Mouse (Mus musculus) lung, postnatal 10 days (tissue): ENCODE measurements around the gene Enoph1.
A peak's percentile ranks its signal among the peaks of the same experiment; 100 is the strongest.

Experiments
- DNase-seq: peaks from one replicate; pipeline ENCODE4 v3.0.0; 2021

The Enoph1 gene

DNA sequence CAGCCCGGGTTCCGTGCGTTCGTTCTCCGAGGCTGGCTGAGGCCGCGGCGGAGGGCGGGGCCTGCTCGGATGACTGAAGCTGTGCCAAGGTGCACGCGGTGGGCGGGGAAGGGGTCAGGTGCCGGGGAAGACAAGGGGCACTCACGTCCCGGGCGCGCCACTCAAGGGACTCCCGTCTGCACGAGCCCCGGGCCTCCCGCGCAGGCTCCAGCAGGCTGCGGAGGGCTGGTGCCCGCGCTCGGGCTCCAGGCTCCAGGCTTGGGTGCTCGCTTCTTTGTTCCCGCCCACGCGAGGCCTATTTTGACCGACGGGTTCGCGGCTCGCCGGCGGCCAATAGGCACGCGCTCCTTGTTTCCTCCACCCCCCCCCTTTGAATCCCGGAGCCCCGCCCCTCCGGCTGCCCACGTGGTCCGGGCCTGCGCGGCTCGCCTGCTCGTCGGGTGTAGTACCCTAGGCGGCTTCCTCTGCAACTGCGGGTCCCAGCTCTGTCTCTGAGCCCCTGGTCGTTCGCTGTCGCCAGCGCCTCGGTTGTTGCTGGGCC is at the start of gene Enoph1, which contains the start of gene Hnrnpdl:
TSS of gene Enoph1 (plus strand) at position 384 of the 541 bp plus-strand sequence.
TSS of gene Hnrnpdl (minus strand) at position 63 of the 541 bp plus-strand sequence.
- DNase-seq = peak; percentile 95

DNA sequence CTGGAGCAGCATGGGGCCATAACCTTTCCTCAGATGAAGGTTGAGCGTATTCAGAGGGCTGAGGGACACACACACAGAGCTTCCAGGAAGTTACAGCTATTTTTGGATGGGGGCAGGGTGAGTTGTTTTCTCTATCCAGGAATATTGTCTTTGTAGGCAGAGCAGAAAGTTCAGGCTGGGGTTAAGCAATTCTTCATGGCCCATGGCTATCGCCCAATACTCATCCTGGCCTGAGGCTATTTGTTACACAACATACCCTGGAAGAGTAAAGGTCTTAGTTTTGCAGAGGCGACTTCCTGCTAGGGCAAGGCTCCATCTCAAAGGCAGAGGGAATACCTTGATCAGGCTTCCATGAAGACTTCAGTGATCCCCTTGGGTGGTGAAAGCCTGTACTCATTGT is 45.6 kb upstream of the Enoph1 start:
- DNase-seq = no peak

DNA sequence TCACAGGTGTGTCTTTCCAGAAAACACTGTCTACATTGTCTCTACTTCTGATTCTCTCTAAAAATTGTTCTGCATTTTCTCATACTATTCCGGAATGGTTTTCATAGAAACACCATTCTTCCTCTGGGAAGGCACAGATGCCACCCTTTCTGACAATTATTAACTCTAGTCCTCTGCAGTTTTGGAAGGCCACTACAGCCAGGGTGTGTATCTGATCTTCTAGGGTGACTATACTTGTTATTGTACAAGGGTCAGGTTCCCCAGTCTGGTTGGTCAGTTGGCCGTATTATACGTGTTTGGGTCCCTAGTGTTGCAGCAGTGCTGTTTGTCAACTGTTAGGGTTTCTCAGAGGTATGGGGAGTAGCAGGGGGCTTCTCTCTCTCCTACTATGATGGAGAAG is 45.1 kb upstream of the Enoph1 start:
- DNase-seq = no peak

DNA sequence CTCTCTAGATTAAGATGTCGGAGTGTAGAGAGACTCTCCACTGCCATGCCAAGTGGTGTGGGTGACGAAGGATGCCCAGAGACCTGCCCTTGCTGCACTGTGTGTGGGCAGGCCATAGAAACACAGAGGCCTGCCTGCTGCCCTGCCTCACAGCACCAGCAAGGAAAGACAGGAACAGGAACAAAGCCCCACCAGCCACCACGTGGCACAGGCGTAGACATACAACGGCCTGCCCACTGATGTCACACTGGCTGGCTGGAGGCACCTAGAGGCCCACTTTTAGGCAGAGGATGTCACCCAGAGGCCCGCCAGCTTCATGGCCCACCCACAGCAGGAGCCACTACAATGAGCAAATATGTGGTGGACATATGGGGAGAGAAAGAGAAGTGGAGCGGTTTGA is 39.7 kb upstream of the Enoph1 start:
- no peak for DNase-seq

DNA sequence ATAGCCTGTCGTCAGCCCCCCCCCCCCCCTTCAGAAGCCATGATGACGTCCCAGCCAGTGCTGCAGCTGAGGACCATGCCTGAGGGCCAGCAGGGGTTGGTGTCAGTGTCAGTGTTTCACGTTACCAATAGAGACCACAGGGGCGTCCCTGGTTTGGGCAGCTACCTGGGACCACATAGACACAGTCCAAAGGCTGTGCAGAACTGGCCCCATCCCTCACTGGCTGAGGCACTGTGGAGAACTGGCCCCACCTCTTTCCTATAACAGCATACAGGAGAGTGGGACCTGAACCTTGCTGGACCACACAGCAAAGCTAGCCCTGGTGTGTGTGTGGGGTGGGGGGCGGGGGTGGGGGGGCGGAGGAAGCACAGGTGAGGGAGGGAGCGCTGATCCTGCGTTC is 39.3 kb upstream of the Enoph1 start:
- no peak for DNase-seq

DNA sequence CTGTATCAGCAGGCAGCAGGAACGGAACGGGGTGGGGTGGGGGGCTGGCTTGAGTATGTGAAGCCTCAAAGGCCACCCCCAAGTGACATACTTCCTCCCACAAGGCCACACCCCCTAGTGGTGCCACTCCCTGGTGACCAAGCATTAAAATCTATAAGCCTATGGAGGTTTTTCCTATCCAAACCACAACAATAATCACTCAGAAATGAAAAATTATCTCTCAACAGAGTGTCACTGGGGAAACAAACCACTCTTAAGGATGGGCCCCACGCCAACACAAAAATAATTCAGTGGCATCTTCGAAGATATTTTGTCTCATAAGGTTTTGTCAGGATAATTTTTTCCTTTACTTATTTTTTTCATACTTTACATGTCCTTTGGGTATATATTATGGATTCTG is 35.9 kb upstream of the Enoph1 start:
- DNase-seq = no peak

DNA sequence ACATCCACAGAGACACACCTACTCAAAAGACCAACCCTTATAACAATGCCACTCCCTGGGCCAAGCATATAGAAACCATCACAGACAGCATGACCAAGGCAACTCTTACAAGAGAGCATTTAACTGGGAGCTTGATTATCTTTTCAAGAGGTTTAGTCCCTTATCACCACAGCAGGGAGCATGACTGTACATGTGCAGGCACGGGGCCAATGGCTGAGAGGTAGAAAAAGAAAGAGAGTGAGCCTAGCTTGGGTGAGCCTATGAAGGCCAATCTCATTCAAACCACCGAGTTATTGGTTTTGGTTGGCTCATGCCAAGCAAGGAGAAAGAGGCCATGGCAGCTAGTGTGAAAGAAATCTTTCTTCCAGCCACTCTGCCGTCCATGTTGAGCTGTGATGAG is 34.4 kb upstream of the Enoph1 start:
- no peak for DNase-seq

DNA sequence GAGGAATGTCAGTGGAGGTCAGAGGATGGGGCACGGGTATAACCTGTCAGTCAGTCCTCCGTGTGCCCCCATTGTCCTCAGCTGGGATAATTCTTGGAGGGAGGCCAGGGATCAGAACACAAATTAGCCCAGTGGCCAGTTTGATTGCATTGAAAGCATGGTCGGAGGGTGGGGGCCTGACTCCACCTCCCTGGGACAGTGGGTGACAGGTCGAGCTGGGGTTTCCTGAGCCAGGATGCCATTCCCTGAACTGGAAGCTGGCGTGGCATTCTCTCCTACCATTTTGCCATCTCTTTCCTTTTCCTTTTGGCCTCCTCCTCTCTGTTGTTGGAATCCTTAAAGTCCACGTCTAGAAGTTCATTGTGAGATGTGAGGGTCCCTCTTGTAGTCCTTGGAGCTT is 33.9 kb upstream of the Enoph1 start:
- DNase-seq = no peak

DNA sequence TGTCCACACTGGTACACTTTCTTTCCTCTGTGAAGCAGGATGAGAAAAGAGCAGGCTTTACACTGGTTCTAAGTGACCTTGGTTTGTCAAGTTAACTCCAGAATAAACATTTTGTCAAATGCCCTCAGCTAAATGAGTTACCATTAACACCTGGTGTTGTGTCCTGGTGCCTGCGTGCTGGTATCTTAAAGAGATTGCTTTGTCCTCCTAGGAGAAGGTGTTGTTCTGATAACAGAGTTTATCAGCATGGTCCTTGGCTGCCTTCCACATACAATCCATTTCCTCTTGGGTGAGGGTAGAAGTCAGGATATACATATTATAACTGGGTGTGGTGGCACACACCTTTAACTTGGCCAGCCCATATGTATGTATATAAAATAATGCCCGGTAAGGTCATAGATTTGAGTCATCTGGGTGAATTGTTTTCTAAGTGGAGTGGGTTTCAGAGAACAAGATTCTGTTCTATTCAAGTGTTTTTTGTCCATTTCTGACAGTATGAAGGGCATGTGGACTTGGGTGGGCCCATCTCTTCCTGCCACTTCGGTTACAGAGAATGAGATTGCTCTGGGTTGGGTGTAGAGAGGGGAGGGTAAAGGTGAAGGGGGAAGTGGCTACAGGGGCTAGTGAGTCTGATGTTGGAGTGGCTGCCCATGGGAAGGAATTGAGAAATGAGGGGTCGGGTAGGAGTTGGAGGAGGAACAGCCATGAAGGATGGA is 33.3 kb upstream of the Enoph1 start:
- DNase-seq = no peak

DNA sequence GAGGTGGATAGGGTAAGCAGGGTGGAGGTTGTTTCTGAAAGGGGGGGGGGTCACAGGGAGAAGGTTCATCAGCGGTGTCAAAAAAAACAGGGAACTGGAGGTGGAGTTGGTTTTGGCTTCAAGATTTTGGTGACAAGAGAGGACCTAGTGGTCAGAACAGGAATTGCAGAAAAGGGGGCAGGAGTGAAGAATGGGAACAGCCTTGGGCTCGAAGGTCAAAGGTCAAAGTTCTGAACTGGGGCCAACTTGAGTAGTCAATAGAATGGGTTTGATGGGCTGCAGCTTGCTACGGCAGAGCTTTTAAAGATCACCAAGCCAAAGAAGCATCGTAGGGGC is 32.8 kb upstream of the Enoph1 start:
- DNase-seq = peak; percentile 35

DNA sequence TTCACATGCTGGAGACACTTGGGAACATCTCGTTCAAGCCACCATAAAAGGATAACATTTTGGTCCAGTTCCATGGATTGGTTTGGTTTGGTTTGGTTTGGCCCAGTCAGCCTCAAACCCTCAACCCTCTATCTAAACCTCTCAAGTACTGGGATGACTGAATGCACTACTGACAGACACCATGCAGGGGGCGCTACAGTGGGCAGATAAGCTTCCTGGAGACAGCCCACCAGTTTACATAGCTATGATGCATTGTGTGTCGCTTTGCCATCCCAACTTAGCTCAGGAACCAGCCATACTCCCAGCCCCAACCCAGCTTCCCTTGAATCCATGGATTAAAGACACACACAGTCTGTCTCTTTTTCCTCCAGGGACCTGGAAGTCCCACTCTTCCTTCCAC is 31.3 kb upstream of the Enoph1 start:
- DNase-seq = no peak

DNA sequence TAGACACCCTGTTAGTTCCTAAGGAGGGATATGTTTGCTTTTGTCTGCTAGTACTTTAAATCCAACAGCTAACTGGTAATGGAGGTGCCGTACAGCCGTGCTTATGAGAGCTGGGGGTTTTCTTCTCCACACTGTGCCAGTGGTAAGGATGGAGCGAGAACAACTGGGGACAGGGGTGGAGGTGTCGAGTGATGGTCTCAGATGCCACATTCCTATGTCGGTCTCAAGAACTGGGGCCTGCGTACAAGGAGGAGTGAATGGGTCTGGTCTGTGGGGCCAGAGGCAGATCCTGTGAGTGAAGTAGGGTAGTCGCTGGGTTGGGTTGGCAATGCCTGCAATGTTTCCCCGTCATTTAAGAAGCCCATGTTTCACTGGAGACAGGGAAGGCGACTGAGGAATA is 27.2 kb upstream of the Enoph1 start:
- DNase-seq = no peak

DNA sequence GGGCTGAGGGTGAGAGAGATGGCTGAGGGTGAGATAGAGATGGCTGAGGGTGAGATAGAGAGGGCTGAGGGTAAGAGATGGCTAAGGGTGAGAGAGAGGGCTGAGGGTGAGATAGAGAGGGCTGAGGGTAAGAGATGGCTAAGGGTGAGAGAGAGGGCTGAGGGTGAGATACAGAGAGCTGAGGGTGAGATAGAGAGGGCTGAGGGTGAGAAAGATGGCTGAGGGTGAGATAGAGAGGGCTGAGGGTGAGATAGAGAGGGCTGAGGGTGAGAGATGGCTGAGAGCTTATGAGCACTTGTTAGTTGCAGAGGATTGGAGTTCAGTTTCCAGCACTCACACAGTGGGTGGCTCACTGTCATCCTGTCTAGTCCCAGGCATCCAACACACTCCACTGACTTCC is 19.7 kb upstream of the Enoph1 start:
- DNase-seq = no peak

DNA sequence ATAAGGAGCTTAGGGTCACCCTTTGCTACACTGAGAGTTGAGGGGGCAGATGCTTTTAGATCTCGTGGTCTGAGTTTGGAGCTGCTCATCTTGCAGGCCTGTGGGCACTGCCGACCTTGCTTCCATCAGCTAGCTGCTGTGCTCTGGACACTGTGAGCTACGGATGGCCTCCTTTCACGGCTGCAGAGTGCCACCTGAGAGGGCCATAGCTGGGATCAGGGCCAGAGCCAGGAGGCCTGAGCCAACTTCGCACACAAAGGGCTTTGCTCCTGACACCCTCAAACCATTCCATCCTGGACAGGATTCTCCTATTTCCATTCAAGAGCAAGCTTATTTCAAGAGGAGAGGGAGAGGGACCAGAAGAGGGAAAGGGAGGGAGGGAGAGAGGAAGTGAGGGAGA is 15.4 kb upstream of the Enoph1 start:
- no peak for DNase-seq

DNA sequence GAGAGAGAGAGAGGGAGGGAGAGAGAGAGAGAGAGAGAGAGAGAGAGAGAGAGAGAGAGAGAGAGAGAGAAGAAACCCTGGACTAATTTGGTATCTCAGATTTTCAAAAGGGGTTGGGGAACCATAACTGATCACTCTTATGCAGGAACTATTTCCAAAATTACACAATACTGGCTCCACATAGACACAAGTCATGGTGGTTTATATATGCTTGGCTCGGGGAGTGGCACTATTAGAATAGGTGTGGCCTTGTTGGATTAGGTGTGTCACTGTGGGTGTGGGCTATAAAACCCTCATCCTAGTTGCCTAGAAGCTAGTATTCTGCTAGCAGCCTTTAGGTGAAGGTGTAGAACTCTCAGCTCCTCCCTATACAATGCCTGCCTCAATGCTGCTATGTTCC is 14.9 kb upstream of the Enoph1 start:
- no peak for DNase-seq

DNA sequence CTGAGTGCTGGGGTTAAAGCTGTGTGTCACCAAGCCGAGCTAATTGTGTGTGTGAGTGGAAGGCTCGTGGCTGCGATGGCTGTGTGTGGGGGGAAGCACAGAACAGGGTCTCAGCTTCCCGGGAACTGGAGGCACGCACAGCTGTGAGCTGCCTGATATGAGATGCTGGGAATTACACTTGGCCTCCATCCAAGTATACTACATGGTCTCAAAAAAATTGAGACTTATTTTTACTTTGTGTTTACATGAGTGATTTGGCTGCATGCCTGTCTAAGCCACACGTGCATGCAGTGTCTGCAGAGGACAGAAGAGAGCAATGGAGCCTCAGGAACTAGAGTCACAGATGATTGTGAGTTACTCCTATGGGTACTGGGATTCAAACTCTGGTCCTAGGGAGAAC is 9.7 kb upstream of the Enoph1 start:
- peak; percentile 74 for DNase-seq

DNA sequence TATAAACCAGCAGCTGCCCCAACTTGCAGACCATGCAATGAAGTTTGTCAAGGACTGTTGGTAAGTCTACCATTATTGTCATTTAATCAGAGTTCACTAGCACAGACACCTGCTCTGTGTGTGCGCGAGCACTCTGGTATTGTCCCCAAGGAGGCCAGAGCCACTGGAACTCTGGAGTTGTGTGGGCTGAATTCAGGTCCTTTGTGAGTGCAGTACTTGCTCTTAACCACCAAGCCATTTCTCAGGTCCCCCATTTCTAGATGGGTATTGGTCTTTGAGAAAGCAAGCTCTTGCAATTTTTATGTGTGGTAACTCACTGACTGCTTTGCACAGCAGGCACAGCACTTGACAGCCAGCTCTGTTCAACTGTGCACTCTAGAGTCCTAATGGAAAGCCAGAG is 7.7 kb upstream of the Enoph1 start:
- no peak for DNase-seq

DNA sequence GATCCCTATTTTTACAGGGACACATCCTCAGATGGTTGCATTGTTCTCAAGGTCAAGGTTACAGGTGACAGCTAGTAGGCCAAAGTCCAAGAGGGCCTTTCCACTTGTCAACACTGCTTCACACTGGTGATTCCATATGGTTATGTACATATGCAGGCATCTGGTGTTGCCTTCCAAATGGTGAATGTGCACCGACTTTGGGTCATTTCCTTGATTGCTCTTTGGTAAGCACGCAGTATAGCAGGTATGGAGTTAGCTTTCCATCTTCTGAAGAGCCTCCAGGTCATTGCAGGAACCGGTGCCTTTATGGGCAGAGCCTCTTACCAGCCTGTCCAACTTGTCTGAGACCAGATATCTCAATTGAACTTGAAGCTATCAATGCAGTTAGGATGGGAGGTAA is 7.1 kb upstream of the Enoph1 start:
- no peak for DNase-seq

DNA sequence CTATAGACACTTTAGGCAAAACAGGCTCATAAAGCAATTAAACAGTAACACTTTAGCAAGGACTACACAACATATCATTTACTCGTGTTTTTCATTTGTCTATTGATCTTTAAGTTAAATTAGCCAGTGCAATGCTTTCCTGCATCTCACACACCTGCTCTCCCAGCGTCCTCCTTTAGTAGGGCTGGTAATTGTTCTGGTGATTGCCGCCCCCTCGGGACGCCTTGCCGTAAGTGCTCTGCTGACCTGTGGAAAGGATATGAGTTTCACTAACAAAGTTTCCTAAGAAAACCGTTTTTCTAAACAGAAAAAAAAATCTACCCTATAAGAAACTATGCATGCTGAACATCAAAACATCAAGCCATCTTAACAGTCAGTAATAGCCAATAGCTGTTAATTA is 3.8 kb upstream of the Enoph1 start:
- no peak for DNase-seq

DNA sequence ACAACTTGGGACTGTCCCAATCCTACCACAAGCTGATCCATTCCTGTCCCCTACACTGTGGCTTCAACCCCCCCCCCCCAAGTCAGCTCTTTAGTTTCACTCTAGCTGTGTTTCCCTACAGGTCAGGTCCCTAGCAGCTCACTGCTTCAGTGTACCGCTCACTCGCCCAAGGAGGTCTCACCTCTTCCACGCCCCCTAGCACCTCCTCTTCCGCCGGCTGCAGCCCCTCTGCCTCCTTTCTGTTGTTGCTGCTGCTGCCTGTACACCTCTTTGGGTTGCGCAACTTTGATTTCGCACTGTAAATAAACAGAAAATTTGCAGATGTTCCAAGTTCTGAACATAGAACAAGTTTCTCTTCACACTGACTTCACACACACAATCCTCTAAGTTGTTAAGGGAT is 3.1 kb upstream of the Enoph1 start:
- no peak for DNase-seq

DNA sequence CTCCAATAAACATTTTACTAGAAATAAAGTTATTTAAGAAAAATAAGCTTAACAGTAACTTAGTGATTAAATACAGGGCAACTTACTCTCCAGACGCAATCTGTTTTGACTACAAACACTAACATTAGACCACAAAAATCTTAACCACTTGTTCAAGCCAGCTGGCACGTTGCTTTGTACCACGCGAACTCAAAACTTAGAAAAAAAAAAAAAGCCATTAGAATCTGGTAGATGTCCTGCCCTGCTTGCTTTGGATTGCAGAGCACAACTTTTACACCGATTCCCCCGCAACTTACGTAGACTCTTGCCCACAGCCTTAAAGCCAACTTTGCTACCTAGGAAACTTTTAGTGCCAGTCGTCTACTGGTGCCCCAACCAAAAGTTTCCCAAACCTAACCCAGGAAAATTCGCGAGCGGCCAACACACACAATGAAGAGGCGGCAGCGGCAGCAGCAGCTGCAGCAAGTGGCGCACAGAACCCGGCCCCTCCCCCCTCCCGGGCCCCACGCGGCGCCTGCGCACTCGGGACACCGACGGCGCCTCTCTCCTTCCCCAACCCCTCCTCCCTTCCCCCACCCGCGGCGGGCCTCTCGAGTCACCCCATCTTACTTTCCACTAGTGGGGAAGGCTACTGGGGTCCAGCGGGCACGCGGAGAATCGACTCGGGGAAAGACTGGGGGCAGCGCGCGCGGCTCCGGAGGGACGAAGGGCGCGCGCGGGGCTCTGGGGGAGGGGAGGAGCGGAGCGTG is 1.6 kb upstream of the Enoph1 start:
- DNase-seq = peak; percentile 94

DNA sequence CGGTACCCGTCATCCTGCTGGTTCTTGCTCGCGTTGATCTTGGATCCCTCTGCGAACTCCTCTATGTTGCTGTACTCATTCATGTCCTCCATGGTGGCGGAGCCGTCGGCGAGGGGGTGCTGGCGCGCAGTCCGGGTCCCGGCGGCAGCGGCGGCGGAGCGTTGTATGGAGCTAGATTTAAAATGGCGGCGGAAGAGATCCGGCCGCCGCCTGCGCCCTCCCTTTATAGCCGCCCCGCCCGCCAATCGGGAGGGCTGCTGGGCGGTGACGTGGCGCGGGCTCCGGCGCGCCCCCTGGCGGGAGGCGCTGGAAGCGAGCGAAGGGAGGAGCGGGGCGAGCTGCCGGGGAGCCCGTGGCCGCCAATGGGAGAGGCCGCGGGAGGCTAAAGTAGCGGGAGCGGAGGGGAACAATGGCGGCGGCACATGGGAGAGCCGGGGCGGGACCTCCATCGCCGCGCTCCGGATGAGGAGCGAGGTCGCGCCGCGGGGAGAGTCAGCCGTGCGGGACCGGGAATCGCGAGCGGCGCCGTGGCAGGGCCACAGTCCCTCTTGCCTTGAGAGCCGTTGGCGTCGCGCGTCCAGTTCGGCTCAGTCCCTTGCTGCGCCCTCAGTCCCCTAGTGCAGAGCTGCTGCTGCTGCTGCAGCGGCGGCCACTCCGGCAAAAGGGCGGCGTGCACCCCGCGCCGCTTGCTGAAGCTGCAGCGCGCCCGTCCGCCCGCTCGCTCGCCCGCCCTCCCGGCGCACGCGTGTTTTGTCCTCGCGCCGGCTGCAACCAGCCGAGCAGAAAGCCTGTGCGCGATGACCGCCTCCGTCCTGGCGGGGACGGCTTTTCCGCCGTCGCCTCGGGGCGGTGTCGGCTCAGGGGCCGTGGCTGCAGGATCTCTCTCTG is 827 bp upstream of the Enoph1 start:
- peak; percentile 97 for DNase-seq

DNA sequence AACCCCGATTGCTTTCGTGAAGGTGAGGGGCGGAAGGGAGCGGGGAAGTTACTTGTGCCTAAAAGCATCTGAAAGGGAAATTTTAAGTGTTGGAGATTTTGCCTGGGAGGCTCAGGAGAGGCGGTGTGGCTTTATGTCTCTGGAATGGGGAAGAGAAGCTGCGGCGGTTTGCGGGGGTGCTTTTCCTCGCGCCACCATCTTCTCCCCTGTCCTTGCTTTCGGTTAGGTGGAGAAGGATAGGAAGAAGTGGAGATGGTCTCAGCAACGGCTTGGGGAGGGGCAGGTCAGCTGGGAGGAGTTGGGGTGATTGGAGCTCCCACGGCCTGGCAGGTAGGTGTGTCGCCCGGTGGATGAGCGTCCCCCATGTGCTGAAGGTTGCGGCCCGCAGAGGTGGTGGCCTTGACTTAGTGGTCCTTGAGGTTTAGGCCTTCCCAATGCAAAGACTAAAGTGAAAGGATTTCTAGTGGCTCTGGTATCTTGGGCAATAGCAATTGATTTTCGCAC is 548 bp downstream of the Enoph1 start:
- no peak for DNase-seq
